Mouse (Mus musculus): ENCODE measurements around the gene Olfr722.
"Not testable (repeated sequence)": the region's sequence is repeated elsewhere in the genome, so short reads cannot be mapped to it uniquely, and the experiment has no call there.

Olfr722 gene

GRCm38 (mm10) chr14:49901899-49902298 lies at the start of gene Olfr722:
Gene Olfr722 (minus strand): TSS chr14:49901999.
- DNase-seq: no peak

- DNase-seq: not testable (repeated sequence)
These were observed 29.9 kb upstream of the Olfr722 start, which contains the start of gene Olfr723 for GRCm38 (mm10) chr14:49931687-49932086. Gene Olfr723 (minus strand): TSS chr14:49931787.

- DNase-seq: no peak
These were observed 41.4 kb downstream of the Olfr722 start for GRCm38 (mm10) chr14:49860387-49860786.
